Mouse (Mus musculus) ES-E14 (cell line): ENCODE measurements around the gene Prkcq.

Source experiments
- CHD2 ChIP-seq: IDR thresholded peaks from 2 replicates; pipeline ENCODE4 v1.6.1; 2014; ENCODE audit warnings: mild to moderate bottlenecking, low read depth, low read length, inconsistent platforms
- HCFC1 ChIP-seq: IDR thresholded peaks from 2 replicates; pipeline ENCODE4 v1.6.1; 2012; ENCODE audit warnings: low read length, inconsistent platforms, borderline replicate concordance; ENCODE audit not compliant: insufficient read depth
- MAFK ChIP-seq: IDR thresholded peaks from 2 replicates; pipeline ENCODE4 v1.6.1; 2014; ENCODE audit warnings: mild to moderate bottlenecking, low read depth, low read length, inconsistent platforms; ENCODE audit not compliant: insufficient read depth
- ZC3H11A ChIP-seq: IDR thresholded peaks from 2 replicates; pipeline ENCODE4 v1.6.1; 2012; ENCODE audit warnings: low read depth, mild to moderate bottlenecking, inconsistent platforms, low read length, borderline replicate concordance
- ZNF384 ChIP-seq: IDR thresholded peaks from 2 replicates; pipeline ENCODE4 v1.6.1; 2012; ENCODE audit warnings: low read depth, low read length, inconsistent platforms

GRCm38 (mm10) chr2:11216847-11217246, 44.9 kb downstream of the Prkcq start:
- TF ChIP-seq CHD2 = no peak
- TF ChIP-seq MAFK = no peak
- no peak for TF ChIP-seq HCFC1
- TF ChIP-seq ZNF384 = no peak
- no peak for TF ChIP-seq ZC3H11A
